Mouse (Mus musculus) CH12.LX (cell line): ENCODE measurements around the gene Rspry1. TPM values are rescaled to one million over a fixed set of nuclear protein-coding genes. Genes with fewer than 3 reads are reported as not detected.

Experiments
- DNase-seq: peaks from one replicate; pipeline ENCODE4 v3.0.0-alpha.2; 2013; ENCODE audit errors: extremely low read depth
- H3K27ac ChIP-seq: 2 replicates; pipeline ENCODE4 v1.5.1; 2012; ENCODE audit warnings: low read depth, mild to moderate bottlenecking, control low read depth, moderate library complexity; ENCODE audit not compliant: insufficient read depth
- H3K27me3 ChIP-seq: replicated peaks from 2 replicates; pipeline ENCODE3; 2012; ENCODE audit warnings: inconsistent platforms
- H3K36me3 ChIP-seq, 2 experiments: replicated peaks in 1 of 2; 2 replicates each; pipeline versions ENCODE3 to v1.6.1; 2012; ENCODE audit warnings: inconsistent platforms in 1 of 2, low read length in 1 of 2, mild to moderate bottlenecking in 1 of 2, mixed read lengths in 1 of 2, moderate library complexity in 1 of 2; ENCODE audit not compliant: control insufficient read depth in 1 of 2, insufficient read depth in 1 of 2
- H3K4me1 ChIP-seq, 2 experiments: 2 replicates each; pipeline ENCODE4 v1.6.1; 2012; ENCODE audit warnings: inconsistent platforms in 1 of 2, moderate library complexity in 1 of 2; ENCODE audit not compliant: insufficient read depth in 2 of 2, control insufficient read depth in 1 of 2
- H3K4me2 ChIP-seq: 2 replicates; pipeline ENCODE4 v1.6.1; 2012; ENCODE audit warnings: low read depth, mild to moderate bottlenecking, control low read depth; ENCODE audit not compliant: poor library complexity, insufficient read depth, severe bottlenecking
- H3K4me3 ChIP-seq, 3 experiments: fragments of 150-350 bp in 1 of 3; sonication (generic) in 1 of 3; replicated peaks in 1 of 3; 2 replicates each; pipeline versions ENCODE3 to v1.5.1; 2011 to 2012; ENCODE audit warnings: low read depth in 2 of 3, low read length in 2 of 3, mild to moderate bottlenecking in 2 of 3, moderate library complexity in 2 of 3, control low read depth in 1 of 3, improper control_type of control experiment in 1 of 3, inconsistent platforms in 1 of 3, mixed read lengths in 1 of 3; ENCODE audit not compliant: poor library complexity in 1 of 3
- H3K79me2 ChIP-seq: replicated peaks from 2 replicates; pipeline ENCODE4 v1.6.1; 2012; ENCODE audit warnings: mild to moderate bottlenecking, moderate library complexity; ENCODE audit not compliant: control insufficient read depth, poor library complexity, insufficient read depth, severe bottlenecking; ENCODE audit errors: extremely low read depth
- H3K9ac ChIP-seq: 2 replicates; pipeline ENCODE4 v1.6.1; 2012; ENCODE audit warnings: low read depth, mild to moderate bottlenecking, control low read depth, moderate library complexity; ENCODE audit not compliant: insufficient read depth
- H3K9me3 ChIP-seq: replicated peaks from 2 replicates; pipeline ENCODE3; 2012; ENCODE audit warnings: low read length, inconsistent platforms, mixed read lengths
- BHLHE40 ChIP-seq: IDR thresholded peaks from 2 replicates; pipeline ENCODE4 v1.6.1; 2011; ENCODE audit warnings: mild to moderate bottlenecking, low read depth, low read length, improper control_type of control experiment
- CHD1 ChIP-seq: IDR thresholded peaks from 2 replicates; pipeline ENCODE4 v1.6.1; 2012; ENCODE audit warnings: low read depth, low read length, improper control_type of control experiment, inconsistent platforms
- CHD2 ChIP-seq: IDR thresholded peaks from 2 replicates; pipeline ENCODE4 v1.6.1; 2011; ENCODE audit warnings: low read length, improper control_type of control experiment
- CTCF ChIP-seq, 2 experiments: IDR thresholded peaks in 1 of 2; conservative IDR thresholded peaks in 1 of 2; 2 replicates each; pipeline ENCODE4 v1.5.1; 2011 to 2012; ENCODE audit warnings: low read depth in 2 of 2, low read length in 2 of 2, improper control_type of control experiment in 1 of 2, inconsistent platforms in 1 of 2, mild to moderate bottlenecking in 1 of 2, moderate library complexity in 1 of 2
- E2F4 ChIP-seq: IDR thresholded peaks from 2 replicates; pipeline ENCODE4 v1.6.1; 2011; ENCODE audit warnings: low read depth, low read length, improper control_type of control experiment; ENCODE audit not compliant: insufficient replicate concordance
- ELF1 ChIP-seq: IDR thresholded peaks from 2 replicates; pipeline ENCODE4 v1.6.1; 2014; ENCODE audit warnings: low read depth, mild to moderate bottlenecking, inconsistent platforms, low read length, improper control_type of control experiment
- EP300 ChIP-seq: IDR thresholded peaks from 2 replicates; pipeline ENCODE4 v1.6.1; 2011; ENCODE audit warnings: low read length, improper control_type of control experiment
- ETS1 ChIP-seq: conservative IDR thresholded peaks from 2 replicates; pipeline ENCODE4 v1.6.1; 2012; ENCODE audit warnings: low read depth, mild to moderate bottlenecking, inconsistent platforms, low read length, improper control_type of control experiment, moderate library complexity
- GABPA ChIP-seq: IDR thresholded peaks from 2 replicates; pipeline ENCODE4 v1.6.1; 2012; ENCODE audit warnings: low read depth, low read length, improper control_type of control experiment, inconsistent platforms; ENCODE audit not compliant: insufficient replicate concordance
- HCFC1 ChIP-seq: IDR thresholded peaks from 2 replicates; pipeline ENCODE4 v1.6.1; 2012; ENCODE audit warnings: low read depth, mild to moderate bottlenecking, inconsistent platforms, low read length, improper control_type of control experiment
- IRF4 ChIP-seq: IDR thresholded peaks from 2 replicates; pipeline ENCODE4 v1.6.1; 2014; ENCODE audit warnings: low read depth, mild to moderate bottlenecking, inconsistent platforms, low read length, improper control_type of control experiment
- JUN ChIP-seq: IDR thresholded peaks from 2 replicates; pipeline ENCODE4 v1.6.1; 2011; ENCODE audit warnings: low read depth, mild to moderate bottlenecking, low read length, improper control_type of control experiment, moderate library complexity; ENCODE audit not compliant: insufficient read depth
- JUND ChIP-seq: conservative IDR thresholded peaks from 2 replicates; pipeline ENCODE4 v1.6.1; 2011; ENCODE audit warnings: low read depth, low read length, improper control_type of control experiment
- KAT2A ChIP-seq: IDR thresholded peaks from 2 replicates; pipeline ENCODE4 v1.6.1; 2012; ENCODE audit warnings: low read length, improper control_type of control experiment, inconsistent platforms; ENCODE audit not compliant: insufficient replicate concordance
- MAFK ChIP-seq: IDR thresholded peaks from 2 replicates; pipeline ENCODE4 v1.6.1; 2011; ENCODE audit warnings: low read length, improper control_type of control experiment; ENCODE audit not compliant: insufficient replicate concordance
- MAX ChIP-seq: IDR thresholded peaks from 2 replicates; pipeline ENCODE4 v1.6.1; 2011; ENCODE audit warnings: low read length, improper control_type of control experiment
- MAZ ChIP-seq: IDR thresholded peaks from 2 replicates; pipeline ENCODE4 v1.6.1; 2012; ENCODE audit warnings: low read depth, mild to moderate bottlenecking, inconsistent platforms, low read length, improper control_type of control experiment, moderate library complexity
- MEF2A ChIP-seq: IDR thresholded peaks from 2 replicates; pipeline ENCODE4 v1.6.1; 2014; ENCODE audit warnings: low read depth, mild to moderate bottlenecking, inconsistent platforms, low read length, improper control_type of control experiment, borderline replicate concordance
- MXI1 ChIP-seq: IDR thresholded peaks from 2 replicates; pipeline ENCODE4 v1.6.1; 2011; ENCODE audit warnings: mild to moderate bottlenecking, low read depth, low read length, improper control_type of control experiment
- MYC ChIP-seq: IDR thresholded peaks from 2 replicates; pipeline ENCODE4 v1.6.1; 2011; ENCODE audit warnings: low read depth, mild to moderate bottlenecking, improper control_type of control experiment, low read length
- NELFE ChIP-seq: IDR thresholded peaks from 2 replicates; pipeline ENCODE4 v1.6.1; 2011; ENCODE audit warnings: low read depth, low read length, improper control_type of control experiment
- NRF1 ChIP-seq: IDR thresholded peaks from 2 replicates; pipeline ENCODE4 v1.6.1; 2014; ENCODE audit warnings: low read depth, mild to moderate bottlenecking, inconsistent platforms, low read length, improper control_type of control experiment, moderate library complexity
- PAX5 ChIP-seq: IDR thresholded peaks from 2 replicates; pipeline ENCODE4 v1.6.1; 2012; ENCODE audit warnings: low read length, inconsistent platforms, mixed read lengths
- POLR2A ChIP-seq: IDR thresholded peaks from 2 replicates; pipeline ENCODE4 v1.6.1; 2011; ENCODE audit warnings: low read depth, mild to moderate bottlenecking, improper control_type of control experiment, low read length
- POLR2AphosphoS2 ChIP-seq: IDR thresholded peaks from 2 replicates; pipeline ENCODE4 v1.6.1; 2011; ENCODE audit warnings: low read depth, low read length, improper control_type of control experiment
- RAD21 ChIP-seq: IDR thresholded peaks from 2 replicates; pipeline ENCODE4 v1.6.1; 2011; ENCODE audit warnings: low read depth, mild to moderate bottlenecking, low read length, improper control_type of control experiment, moderate library complexity
- RCOR1 ChIP-seq: conservative IDR thresholded peaks from 2 replicates; pipeline ENCODE4 v1.6.1; 2012; ENCODE audit warnings: low read depth, mild to moderate bottlenecking, inconsistent platforms, low read length, improper control_type of control experiment
- SIN3A ChIP-seq: IDR thresholded peaks from 2 replicates; pipeline ENCODE4 v1.6.1; 2012; ENCODE audit warnings: low read length, improper control_type of control experiment, inconsistent platforms
- SMC3 ChIP-seq: IDR thresholded peaks from 2 replicates; pipeline ENCODE4 v1.6.1; 2011; ENCODE audit warnings: low read depth, low read length, improper control_type of control experiment
- TBP ChIP-seq: conservative IDR thresholded peaks from 2 replicates; pipeline ENCODE4 v1.6.1; 2011; ENCODE audit warnings: low read depth, low read length, improper control_type of control experiment
- TCF12 ChIP-seq: IDR thresholded peaks from 2 replicates; pipeline ENCODE4 v1.6.1; 2014; ENCODE audit warnings: low read depth, mild to moderate bottlenecking, inconsistent platforms, low read length, improper control_type of control experiment
- UBTF ChIP-seq: IDR thresholded peaks from 2 replicates; pipeline ENCODE4 v1.6.1; 2012; ENCODE audit warnings: low read depth, mild to moderate bottlenecking, inconsistent platforms, low read length, improper control_type of control experiment, moderate library complexity
- USF1 ChIP-seq: IDR thresholded peaks from 2 replicates; pipeline ENCODE4 v1.6.1; 2014; ENCODE audit warnings: low read depth, mild to moderate bottlenecking, inconsistent platforms, low read length, improper control_type of control experiment
- USF2 ChIP-seq: conservative IDR thresholded peaks from 2 replicates; pipeline ENCODE4 v1.6.1; 2011; ENCODE audit warnings: low read depth, low read length, improper control_type of control experiment
- ZC3H11A ChIP-seq: IDR thresholded peaks from 2 replicates; pipeline ENCODE4 v1.6.1; 2012; ENCODE audit warnings: low read depth, mild to moderate bottlenecking, inconsistent platforms, low read length, improper control_type of control experiment
- ZKSCAN1 ChIP-seq: IDR thresholded peaks from 2 replicates; pipeline ENCODE4 v1.6.1; 2012; ENCODE audit warnings: low read depth, inconsistent platforms, low read length, improper control_type of control experiment, borderline replicate concordance
- ZMIZ1 ChIP-seq: IDR thresholded peaks from 2 replicates; pipeline ENCODE4 v1.6.1; 2012; ENCODE audit warnings: low read depth, mild to moderate bottlenecking, inconsistent platforms, low read length, improper control_type of control experiment
- ZNF384 ChIP-seq: IDR thresholded peaks from 2 replicates; pipeline ENCODE4 v1.6.1; 2012; ENCODE audit warnings: low read depth, low read length, improper control_type of control experiment, inconsistent platforms
- dilution Hi-C: fragments of 300-500 bp; cut with MboI; formaldehyde crosslinking; loops from 2 replicates; pipeline ENCODE4 v1.14.3; 2020; ENCODE audit warnings: low sequenced_read_pairs; ENCODE audit not compliant: extremely low pct_unique_long_range_greater_than_20kb, extremely low pct_ligation_motif_present
- in situ Hi-C: fragments of 300-500 bp; cut with MboI; formaldehyde crosslinking; loops from 3 replicates; pipeline ENCODE4 v1.14.3; 2019; ENCODE audit warnings: low sequenced_read_pairs, low pct_ligation_motif_present, low pct_unique_long_range_greater_than_20kb, mixed read lengths
- polyA plus RNA-seq: library from polyadenylated mRNA; unstranded; fragments of >175 nt; gene quantifications from 2 replicates; pipeline ENCODE4 v1.2.1, GENCODE M21; 2012; ENCODE audit warnings: low read depth; ENCODE audit not compliant: insufficient read length
- total RNA-seq, 2 experiments: library from RNA; depleted of rRNA; stranded (reverse); fragments of 300-350 nt in 1 of 2; fragments of >200 nt in 1 of 2; gene quantifications; 2 replicates each; pipeline ENCODE4 v1.2.3; 2012 to 2014

Gene Rspry1
- total RNA-seq (2012; rRNA removed) (17.5 and 18.0 TPM in 2 replicates), total RNA-seq (2014; rRNA removed) (23.5 and 26.9 TPM in 2 replicates), polyA plus RNA-seq (11.4 and 13.4 TPM in 2 replicates)

DNA sequence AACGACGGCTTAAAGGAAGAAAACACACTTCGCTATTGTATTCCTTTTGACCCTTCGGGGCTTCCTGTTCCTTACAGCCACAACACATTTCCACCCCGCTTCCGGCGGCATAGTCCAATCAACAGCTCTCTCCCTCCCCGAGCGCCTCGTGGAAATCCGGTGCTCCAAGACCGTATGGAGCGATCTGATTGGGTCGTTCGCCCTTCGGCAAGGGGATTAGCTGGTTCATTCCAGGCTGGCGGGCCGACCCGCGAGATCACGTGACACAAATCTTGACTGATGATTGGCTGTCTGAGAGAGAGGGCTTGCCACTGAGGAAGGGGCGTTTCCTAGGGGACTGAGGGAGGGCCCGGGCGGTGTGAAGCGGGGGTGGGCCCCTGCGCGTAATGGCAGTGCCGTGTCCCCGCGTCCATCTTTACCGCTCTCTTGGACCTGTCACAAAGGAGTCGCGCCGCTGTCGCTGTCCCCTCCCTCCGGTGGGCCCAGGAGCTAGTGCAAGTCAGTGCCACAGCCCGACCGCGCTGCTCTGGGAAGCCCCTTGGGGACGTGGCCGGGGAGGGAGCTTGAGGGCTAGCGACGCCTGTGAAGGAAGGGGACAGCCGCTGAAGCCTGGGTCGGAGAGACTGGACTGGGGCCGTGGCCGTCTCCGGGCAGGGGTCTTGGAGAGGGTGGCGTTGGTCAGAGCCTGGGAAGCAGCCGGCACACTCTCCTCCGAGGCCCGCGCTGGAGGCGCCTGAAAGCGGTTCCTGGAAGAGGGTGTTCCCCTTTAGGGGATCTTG lies at the start of gene Rspry1, which contains the start of gene Fam192a:
TSS of gene Rspry1 (plus strand) at position 331 of the 779 bp plus-strand sequence.
TSS of gene Fam192a (minus strand) at position 391 of the 779 bp plus-strand sequence.
- peak within 1 kb of the TSS; percentile 62 for H3K27ac ChIP-seq
- TF ChIP-seq USF2 = peak; percentile 98
- TF ChIP-seq E2F4 = no peak; the same call in 1 of the 2 replicates
- peak; percentile 72; the same call in 1 of the 2 replicates for TF ChIP-seq KAT2A
- TF ChIP-seq EP300 = no peak
- TF ChIP-seq MYC = peak; percentile 44; the same call in 1 of the 2 replicates
- no peak for TF ChIP-seq CHD1
- TF ChIP-seq BHLHE40 = no peak
- no peak for TF ChIP-seq PAX5
- TF ChIP-seq POLR2AphosphoS2 = no peak; the same call in 1 of the 2 replicates
- no peak for TF ChIP-seq ZNF384
- TF ChIP-seq ZMIZ1 = peak; percentile 61; the same call in 1 of the 2 replicates
- no peak for TF ChIP-seq JUN
- TF ChIP-seq SMC3 = no peak
- no peak for TF ChIP-seq RCOR1
- peak; percentile 86 for TF ChIP-seq HCFC1
- TF ChIP-seq MAZ = peak; percentile 67; the same call in 1 of the 2 replicates
- no peak for TF ChIP-seq UBTF
- TF ChIP-seq ZKSCAN1 = no peak
- TF ChIP-seq POLR2A = peak; percentile 79
- TF ChIP-seq MEF2A = no peak
- no peak for TF ChIP-seq GABPA
- TF ChIP-seq IRF4 = no peak
- peak; percentile 100 for TF ChIP-seq USF1
- no peak for TF ChIP-seq CTCF (conservative IDR thresholded peaks at IDR 0.05 in 1 of 2, IDR thresholded peaks at IDR 0.05 in 1 of 2; ENCODE audit: low read depth in 2 of 2, low read length in 2 of 2)
- peak; percentile 58 for TF ChIP-seq NRF1
- peak; percentile 97 for TF ChIP-seq ELF1
- TF ChIP-seq MAFK = no peak
- TF ChIP-seq TCF12 = peak; percentile 56; the same call in 1 of the 2 replicates
- peak; percentile 96 for TF ChIP-seq SIN3A
- TF ChIP-seq JUND = no peak
- TF ChIP-seq ETS1 = no peak
- TF ChIP-seq MXI1 = peak; percentile 68
- no peak for TF ChIP-seq RAD21
- peak; percentile 59; the same call in 1 of the 2 replicates for TF ChIP-seq TBP
- TF ChIP-seq CHD2 = peak; percentile 75
- TF ChIP-seq ZC3H11A = no peak
- peak; percentile 91 for TF ChIP-seq MAX
- peak; percentile 71 for TF ChIP-seq NELFE
- TF ChIP-seq, all 38 proteins: peak for 17
- peaks cover 0 to 24% of the 10 kb centered on the region in 2 experiments; a peak in 2 of 4 replicates for H3K4me1 ChIP-seq
- DNase-seq = peak; percentile 100
- dilution Hi-C loops (no loop called here), in situ Hi-C loops (no loop called here)
- H3K79me2 ChIP-seq = peaks cover 51% of the 10 kb centered on the region
- H3K27me3 ChIP-seq = no peaks in the 10 kb centered on the region
- peak within 1 kb of the TSS; percentile 83 for H3K9ac ChIP-seq
- H3K9me3 ChIP-seq = no peaks in the 10 kb centered on the region
- H3K36me3 ChIP-seq = peaks cover 0 to 11% of the 10 kb centered on the region in 2 experiments
- peak within 1 kb of the TSS; percentile 93 to 99 (median 99) for H3K4me3 ChIP-seq
- H3K4me2 ChIP-seq = peak within 1 kb of the TSS; percentile 99
